Mouse (Mus musculus) spleen, postnatal 36 days (tissue): Measurements from ENCODE around the gene Rnf166.
A peak's percentile ranks its signal among the peaks of the same experiment; 100 is the strongest.

ENCODE experiments used
- DNase-seq, 2 experiments: peaks; one replicate each; pipeline ENCODE4 v3.0.0; 2022; ENCODE audit warnings: low spot score in 2 of 2, mixed read lengths in 1 of 2

The Rnf166 gene

DNA sequence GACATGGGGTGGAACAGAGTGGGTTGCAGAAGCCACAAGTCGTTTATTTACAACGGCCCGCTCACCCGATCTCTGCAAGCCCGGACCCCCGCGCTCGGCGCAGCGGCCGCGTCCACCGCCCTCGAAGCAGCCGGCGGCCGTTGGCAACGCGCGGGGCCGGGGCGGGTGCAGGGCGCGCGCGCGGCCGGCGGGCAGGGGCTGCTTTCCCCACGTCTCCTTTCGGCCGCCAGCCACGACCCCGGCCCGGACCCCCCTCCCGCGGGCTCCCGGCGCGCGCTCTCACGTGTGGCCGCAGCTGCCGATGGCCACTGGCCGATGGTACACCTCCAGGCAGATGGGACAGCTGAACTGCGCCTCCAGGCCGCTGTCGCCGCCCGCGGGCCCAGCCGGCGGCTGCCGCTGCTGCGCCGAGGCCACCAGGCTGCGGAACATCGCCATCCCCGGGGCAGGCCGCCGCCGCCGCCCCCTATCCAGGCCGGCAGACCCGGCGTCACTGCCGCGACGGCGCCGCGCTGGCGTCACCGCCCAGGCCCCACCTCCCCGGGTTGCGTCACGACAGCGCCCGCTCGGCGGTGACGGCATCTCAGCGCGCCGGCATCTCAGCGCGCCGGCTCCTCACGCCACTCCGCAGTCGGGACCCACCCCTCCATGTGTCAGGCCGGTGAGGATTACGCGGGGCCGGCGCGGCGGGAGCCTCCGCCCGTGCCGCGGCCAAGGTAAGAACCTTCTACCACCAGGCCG, at the start of gene Rnf166, which contains the start of gene Ctu2:
TSS of gene Rnf166 (minus strand) at position 485 of the 741 bp plus-strand sequence.
TSS of gene Ctu2 (plus strand) at position 564 of the 741 bp plus-strand sequence.
- peak; percentile 85 to 86 for DNase-seq

DNA sequence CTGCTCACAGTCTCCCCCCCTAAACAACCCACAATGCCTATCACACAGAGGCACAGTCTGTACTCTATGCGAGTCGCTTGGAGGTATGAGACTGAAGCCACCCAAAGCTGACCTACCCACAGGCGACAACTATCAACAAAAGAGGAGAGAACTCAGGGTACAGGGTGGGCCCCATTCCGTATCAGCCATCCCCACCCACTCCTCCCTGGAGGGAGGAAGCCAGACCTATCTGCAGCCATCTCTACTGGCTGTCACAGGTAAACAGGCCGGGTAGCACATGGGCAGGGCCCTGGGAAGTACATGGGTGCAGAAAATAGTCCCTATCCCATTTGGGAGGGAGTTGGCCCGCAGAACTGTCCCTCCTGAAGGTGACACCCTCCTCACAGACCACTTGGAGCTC, 49.1 kb upstream of the Rnf166 start:
- no peak for DNase-seq

DNA sequence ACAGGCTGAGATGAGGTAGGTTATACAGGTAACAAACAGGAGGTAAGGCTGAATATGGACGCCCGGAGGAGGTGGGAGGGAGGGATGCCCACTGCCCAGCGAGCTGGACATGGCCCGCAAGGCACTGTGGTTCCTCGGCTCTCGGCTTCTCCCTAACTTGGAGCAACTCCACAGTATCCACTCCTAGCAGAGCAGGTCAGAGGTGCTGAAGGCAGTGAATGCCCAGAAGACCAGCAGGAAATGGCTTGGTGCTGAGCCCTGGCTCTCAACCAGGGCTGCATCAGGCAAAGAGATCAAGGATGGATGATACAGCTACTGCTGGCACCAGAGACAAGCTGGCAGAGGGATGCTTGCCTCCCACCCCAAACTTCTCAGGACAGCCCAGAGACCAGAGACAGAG, 48.6 kb upstream of the Rnf166 start:
- no peak for DNase-seq

DNA sequence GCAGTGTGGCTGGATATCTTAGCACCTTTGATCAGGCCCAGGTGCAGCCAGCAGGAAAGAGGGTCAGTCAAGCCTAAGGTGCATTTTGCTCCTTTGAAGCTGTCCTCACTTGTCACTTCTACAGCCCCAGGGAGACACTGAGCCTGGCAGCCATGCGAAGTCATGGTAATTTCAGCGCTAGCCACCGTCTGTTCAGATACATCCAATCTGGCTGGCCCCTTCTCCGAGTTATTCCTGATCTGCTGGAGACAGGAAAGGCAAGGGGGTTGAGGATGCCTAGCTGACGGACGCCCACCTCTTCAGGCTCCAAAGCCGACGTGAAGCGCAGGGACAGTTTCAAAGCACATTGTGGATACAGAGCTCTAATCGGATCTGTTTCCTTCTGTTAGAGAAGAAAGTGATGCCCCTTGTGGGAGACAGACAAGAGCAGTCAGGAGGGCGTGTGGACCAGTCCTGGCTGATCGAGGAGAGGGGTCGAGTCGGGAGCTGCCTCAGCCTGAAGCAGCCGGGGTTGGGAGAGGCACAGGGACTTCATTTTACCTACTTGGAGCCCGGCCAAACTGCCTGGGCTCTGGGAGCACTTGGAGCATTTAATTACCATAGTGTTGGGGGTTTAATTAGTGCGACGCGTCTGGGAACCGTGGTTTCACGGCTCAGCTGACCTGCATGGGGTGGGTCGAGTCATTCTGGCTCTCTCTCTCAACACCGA, 47.9 kb upstream of the Rnf166 start:
- DNase-seq: no peak

DNA sequence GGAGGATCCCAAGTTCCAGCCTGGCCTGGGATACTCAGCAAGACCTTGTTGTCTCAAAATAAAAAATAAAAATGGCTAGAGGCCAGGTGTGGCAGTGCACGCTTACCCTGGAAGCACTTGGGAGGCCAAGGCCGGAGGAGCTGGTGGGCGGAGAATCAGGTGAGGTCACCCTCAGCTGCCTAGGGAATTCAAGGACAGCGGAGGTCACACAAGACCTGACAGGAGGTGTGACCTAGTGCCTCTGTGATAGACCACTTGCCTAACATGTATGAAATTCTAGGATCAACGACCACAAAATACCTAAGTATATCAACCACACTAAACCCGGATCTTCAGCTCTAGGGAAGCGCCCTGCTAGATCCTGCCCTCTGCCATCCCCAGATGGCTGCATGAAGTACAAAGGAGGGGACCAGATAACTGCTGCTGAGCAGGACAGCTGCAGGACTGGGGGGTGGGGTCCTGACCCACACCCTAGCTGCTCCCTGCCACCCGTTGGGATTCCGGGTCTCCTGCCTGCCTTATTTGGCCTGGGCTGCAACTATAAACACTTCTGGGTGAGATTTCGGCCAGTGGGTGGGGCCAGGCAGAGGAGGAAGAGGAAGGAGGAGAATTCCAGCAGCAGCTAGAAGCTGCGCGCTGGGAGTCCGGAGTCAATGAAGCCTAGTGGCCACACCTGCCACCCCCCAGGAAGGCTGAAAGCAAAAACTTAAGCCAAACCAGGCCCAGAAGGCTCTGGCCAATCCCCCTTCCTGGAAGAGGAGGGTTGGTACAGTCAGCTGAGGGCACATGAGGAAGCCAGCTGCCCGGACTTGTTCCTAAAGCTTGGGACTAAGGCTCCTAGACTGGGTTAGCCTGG, 47.2 kb upstream of the Rnf166 start:
- no peak for DNase-seq

DNA sequence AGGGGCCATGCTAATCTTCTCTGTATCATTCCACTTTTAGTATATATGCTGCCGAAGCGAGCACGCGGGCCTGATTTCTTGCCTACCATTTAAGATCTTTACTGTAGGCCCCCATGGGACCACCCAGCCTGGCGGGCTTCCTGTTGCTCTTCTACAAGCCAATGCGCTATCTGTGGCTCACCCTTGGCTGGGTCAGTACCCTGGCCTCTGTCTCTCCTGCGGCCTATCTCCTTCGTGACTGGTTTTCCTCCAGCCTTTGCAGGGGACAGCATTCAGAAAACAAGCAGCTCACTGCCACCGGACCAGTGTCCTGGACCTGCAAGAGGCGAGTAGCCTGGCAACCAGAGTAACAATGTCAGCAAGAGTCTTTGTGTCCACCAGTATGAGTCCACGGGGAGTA, 44.7 kb upstream of the Rnf166 start:
- no peak for DNase-seq

DNA sequence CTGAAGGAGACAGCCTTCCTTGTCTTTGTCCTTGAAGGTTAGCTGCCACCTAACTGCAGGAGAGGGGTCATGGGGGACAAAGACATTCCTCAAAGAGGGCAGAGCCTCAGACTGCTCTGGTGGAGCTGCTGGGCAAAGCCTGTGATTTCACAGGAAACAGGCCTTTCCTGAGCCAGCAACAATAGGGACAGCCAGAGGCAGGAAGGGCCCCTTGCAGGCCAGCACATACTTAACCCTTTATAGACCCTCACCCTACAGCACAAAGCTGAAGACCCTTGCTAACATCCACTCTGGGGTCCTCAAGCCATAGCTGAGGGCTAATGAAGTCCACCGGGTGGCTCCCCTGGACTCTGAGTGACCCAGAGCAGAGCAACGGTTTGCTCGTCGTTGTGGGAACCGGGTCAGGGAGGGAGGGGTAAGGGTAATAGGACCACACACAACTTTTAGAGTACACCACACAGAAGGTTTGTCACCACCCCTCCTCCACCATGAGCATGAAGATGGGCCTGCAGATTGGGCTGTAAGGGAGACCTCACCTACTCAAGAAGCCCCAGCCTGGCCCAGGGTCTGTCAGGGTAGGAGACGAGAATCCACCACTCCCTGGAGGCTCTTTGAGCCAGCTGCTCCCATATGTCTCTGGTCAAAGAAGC, 41.8 kb upstream of the Rnf166 start:
- DNase-seq: no peak

DNA sequence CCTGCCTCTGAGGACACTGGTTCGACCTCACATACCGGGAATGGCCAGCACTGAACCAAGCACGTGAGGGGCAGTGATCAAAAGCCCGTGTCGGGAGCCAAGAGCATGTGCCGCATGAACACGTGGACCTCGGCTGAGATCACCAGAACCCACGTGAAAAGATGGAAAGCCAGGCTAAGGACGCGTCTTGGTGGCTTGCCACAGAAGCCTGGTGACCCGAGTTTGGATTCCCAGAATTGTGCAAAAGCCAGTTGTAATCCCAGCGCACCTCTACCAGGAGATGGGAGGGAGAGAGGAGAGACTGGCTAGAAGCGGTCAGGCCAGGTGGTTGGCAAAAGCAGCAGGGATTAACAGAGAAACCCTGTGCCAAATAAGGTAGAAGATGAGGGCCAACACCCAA, 39.8 kb upstream of the Rnf166 start:
- no peak for DNase-seq

DNA sequence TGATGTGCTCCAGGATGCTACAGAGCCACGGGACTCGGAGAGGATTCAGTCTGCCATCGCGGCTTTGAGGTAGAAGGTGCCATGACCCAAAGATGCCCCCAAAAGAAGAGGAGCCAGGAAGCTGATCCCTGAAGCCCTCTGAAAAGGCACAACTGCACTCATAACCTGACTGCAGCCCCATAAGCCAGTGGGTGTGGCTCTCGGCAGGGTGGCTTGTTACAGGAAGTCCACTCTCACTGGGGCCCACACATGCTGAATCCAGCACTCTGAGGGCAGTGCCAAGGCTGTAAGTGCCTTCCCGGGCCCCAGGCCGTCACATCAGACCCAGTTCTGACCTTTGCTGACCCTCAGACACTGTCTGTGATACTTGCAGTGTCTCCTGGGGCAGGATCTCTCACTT, 36.5 kb upstream of the Rnf166 start:
- DNase-seq: no peak

DNA sequence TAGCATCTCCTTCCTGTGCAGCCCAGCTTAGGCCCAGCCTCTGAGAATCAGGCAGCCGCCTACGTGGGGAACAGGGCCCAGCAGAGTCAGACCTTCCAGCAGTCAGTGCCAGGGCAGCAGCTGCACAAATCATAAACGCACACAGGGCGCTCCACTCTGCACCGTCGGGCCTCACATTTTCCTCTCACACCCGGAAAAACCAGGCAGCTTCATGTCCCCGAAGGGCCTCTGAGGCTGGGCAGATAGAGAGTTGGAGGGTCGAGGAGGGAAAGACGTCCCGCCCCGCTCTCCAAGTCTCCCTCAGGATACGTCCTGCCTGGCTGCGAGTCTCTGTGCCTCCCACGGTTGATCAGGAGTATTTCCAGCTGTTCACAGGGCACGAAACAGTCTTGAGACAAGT, 35.7 kb upstream of the Rnf166 start:
- DNase-seq: no peak

DNA sequence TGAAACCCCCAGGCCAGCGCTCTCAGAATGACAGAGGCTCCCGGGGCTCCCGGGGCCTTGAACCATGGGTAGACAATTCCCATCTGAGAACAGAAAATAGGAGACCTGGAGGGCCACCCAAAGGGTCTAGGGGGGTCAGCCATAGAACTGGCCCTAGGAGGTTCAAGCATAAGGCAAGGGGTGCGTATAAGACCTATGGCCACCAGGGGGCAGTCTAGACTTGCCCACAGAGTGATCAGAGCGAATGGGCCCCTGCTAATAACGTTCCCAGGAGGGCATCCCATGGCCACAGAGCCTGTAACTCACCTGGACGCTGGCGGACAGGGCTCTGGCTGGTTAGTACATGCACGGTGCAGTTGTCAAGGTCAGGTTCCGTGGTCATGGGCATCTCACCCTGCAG, 25.0 kb upstream of the Rnf166 start:
- DNase-seq: peak; percentile 69 to 75

DNA sequence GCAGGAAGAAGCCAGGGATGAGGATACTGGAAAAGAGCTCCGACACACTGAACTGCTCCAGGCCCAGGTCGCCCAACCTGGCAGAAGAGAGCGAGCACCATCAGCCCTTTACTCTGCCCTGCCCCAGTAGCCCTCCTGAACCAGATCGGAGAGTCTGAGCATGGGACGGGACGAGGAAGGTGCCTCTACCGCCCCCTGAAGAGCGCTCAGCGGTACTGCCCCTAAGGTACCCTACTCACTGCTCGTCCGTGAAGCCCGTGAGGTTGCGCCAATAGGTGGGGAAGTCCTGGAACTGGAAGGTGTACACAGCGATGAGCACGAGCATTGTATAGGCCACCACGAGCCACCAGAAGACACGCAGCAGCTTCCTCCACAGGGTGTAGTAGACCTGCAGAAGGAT, 22.0 kb upstream of the Rnf166 start:
- no peak for DNase-seq

DNA sequence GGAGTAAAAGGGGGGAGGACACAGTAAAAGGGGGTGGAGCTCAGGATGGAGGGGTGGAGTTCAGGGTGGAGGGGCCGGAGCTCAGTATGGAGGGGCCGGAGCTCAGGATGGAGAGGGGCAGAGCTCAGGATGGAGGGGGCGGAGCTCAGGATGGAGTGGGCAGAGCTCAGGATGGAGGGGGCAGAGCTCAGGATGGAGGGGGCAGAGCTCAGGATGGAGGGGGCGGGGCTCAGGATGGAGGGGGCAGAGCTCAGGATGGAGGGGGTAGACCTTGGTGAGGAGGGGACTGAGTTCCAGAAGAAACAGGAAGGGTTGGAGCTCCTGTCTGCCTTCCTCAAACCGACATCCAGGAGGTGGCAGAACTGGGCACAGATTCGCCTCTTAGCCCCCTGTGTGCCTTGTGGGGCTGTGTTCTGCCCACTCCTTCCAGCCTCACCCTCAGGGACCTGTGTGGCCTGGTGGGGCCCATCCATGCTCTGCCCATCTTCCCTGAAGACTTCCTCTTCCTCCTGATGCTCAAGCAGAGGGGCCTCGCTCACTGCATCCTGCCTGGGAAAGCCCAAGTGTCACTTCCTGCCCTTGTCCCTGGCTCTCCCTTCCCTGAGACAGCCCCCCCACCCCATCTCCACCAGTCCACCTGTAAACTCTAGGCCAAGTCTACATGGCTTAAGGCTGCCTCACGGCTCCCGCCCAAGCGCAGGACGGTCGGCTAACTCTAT, 21.3 kb upstream of the Rnf166 start:
- DNase-seq: no peak

DNA sequence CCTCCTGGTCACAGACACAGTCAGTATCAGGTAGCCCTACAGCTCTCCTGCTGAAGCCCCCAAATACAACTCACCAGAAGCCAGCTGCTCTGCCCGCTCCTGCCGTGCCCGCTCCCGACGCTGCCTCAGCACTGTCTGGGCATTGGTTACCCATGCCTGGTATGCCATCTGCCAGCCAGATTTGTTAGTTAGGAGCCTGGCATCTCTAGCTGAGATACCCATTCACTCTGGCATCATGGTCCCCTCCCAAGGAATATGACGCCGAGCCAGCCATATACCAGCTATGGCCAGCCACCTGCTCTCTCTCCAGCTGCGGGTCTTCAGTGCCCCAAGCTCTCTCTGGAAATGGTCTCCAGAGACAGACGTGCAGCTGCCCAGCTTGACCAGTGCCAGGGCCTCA, 12.5 kb upstream of the Rnf166 start:
- no peak for DNase-seq

DNA sequence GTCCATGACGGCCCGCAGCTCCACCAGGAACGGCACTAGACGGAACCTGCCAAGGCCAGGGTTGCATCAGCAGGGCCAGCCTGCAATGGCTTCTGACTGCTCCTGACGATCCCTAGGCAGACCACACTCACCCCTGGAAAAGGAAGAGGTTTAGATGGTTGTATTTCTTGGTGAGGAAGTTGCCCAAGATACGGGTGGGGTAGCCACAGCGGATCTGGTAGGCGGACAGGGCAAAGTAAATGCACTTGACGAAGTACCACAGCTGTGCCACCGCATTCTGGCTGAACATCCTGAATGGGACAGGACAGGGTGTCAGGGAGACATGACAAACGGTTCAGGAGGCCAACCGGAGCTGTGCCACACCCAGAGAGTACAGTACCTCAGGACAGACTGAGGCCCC, 9.0 kb upstream of the Rnf166 start:
- no peak for DNase-seq

DNA sequence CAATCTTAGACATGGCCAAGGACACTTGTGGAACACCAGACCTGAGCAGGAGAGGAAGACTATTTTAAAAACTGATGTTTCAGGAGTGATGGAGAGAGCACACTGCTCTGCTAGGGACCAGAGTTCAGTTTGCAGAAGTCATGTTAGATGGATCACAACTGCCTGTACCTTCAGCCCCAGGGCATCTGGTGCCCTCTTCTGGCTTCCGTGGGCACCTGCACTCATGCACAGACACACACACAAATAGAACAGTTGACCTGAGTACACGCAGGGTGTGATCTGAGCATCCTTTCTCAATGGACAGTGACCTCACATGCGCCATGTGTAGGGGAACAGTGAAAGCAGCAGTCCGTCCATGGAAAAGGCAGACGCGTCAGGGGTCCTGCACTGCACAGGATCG, 8.0 kb upstream of the Rnf166 start:
- no peak for DNase-seq

DNA sequence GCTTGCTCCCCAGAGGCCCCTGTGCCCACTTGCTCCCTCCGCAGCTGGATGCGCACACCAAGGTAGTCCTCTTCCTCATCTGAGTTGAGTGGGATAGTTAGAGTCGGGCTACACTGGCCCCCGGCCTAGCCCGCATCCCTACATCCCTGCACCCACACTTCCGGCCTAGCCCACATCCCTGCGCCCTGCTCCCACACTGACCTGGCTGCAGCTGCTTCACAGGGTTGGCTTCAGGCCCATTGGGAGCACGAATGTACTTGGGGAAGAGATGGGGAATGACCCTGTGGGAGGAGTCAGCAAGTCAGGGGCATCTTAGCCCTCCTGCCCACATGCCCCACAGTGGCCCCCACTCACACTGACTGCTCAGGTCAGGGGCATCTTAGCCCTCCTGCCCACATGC, 6.6 kb upstream of the Rnf166 start:
- no peak for DNase-seq

DNA sequence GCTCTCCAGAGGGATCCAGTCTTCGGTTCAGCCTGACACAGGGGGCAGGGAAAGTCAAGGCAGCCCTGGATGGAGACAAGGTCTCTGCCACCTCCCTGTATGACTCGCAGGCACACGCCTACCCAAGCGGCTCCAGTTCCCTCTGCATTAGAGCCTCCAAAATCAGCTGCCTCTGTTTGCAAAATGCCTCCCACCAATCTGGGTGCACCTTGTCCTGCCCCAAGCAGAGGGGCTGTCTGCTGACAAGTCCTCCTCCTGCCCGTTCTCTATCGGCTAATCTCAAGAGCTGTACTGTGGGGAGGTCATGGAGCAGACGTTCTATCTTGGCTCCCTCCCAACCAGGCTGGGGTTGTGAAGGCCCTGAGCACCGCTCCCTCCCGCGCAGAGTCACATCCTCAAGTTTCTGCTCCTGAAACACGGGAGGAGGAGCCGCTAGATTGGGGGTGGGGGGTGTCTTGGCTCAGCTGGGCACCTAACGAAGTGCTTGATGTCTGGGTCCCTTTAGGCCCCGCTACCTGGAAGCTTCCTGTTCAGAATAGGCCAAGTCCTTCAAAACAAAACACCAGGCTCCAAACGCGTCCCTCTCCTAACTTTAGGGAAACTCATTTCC, 808 bp downstream of the Rnf166 start:
- DNase-seq: peak in 1 of 2 experiments; percentile 47

DNA sequence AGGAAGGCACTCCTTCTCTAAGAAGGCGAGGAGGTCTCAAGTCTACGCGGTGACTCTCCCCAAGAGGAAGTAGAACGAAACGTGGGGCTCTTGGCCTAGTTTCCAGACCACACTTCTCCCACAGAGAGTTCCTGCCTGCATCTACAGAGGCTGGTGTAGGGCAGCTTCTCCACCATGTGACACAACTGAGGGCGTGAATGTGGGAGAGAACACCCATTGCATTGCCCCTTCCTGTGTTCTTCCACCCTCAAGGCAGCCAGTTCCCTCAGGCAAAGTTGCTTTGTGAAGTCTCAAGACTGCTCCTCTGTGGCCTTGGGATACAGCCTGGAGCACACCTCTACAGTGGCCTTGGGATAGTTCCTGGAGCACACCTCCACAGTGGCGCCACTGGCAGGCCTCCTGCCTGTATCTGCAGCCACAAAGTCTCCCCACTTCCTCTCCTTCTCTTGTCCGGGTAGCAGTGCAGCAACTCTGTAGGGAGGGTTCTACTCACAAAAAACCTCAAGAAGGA, 1.9 kb downstream of the Rnf166 start:
- peak; percentile 53 to 60 for DNase-seq

DNA sequence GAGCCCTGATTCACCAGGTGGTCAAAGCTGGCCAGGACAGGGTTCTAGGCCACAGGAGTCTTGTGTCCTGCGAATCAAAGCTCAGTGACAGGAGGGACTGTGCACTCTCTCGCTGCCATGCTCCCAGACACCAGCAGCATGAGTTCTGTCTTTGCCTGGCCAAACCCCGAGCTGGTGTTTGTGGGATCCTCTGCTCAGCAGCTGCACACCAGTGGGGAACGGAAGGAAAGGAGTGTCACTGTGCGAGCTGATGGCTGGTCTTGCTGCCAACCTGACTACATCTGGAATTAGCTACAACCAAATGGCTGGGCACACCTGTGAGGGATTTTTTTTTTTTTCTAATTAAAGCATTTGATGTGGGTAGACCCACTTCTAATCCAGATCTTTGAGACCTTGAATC, 5.2 kb downstream of the Rnf166 start:
- no peak for DNase-seq

DNA sequence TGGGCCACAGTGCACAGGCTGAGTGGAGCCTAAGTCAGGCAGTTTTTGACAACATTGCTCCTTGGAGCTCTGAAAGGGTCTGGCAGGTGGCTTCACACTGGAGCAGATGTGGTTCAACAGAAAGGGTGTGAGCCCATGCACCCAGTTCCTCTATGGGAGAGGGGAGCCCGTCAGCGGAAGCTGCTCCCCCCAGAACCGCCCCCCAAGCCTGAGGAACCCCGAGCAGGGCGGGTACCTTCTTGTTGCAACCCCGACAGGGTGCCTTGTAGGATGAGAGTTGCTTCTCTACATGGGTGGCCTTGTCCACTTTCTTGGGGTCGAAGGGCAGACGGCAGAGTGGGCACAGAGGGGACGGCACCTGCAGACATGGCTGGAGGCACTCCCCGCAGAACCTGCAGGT, 5.9 kb downstream of the Rnf166 start:
- peak; percentile 38 to 40 for DNase-seq
